Mouse (Mus musculus) monocyte, adult 5-6 weeks (primary cell): ENCODE results near the gene Rnf180. TPM values are rescaled to one million over a fixed set of nuclear protein-coding genes. Genes with fewer than 3 reads are reported as not detected.

Experiments
- ATAC-seq: fragments of 153-309, 156-312 bp; replicated peaks from 2 replicates; pipeline ENCODE4 v1.8.0; 2017; ENCODE audit warnings: mild to moderate bottlenecking; ENCODE audit not compliant: low TSS enrichment, insufficient number of reproducible peaks, severe bottlenecking, poor library complexity, low FRiP score
- total RNA-seq: library from RNA; stranded (forward); fragments of 200-1000, 200-491, 200-594 nt; gene quantifications from 3 replicates; pipeline ENCODE4 v1.2.3, GENCODE M21; 2017

Rnf180 gene
- total RNA-seq, 1 experiment from 2014 or later, result not detected

- peak; percentile 70 for ATAC-seq
Observed at GRCm38 (mm10) chr13:105266746-105267145, 27.9 kb downstream of the Rnf180 start.

DNA sequence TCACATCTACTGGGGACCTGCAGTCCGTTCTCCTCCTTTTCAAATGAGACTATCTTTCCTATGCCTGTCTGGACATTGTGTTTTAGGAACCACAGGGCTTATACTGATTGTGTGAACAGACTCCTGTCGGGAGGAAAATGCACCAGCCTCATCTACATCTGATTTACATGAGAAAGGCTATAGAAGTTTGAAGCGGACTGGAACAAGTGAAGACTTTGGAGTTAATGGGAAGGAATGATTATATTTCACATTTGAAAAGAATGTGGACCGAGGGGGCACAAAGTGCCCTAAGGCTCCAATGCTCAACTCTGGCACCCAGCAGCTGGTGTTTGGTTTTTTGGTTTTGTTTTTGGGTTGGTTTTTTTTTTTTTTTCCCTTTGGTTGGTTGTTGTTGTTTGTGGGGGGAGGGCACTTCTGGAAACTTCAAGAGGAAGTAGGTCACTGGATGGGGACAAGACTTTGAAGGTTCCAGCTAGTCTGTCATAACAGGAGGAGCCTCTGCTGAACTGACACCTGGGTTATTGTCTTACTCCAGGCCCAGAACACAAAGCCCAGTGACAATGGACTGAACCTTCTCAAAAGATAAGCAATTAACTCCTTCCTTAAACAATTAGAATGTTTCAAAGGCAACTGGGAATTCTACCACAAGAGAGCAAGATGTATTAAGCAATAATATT, 37.7 kb downstream of the Rnf180 start:
- ATAC-seq, result no peak

- ATAC-seq, result no peak
Observed at GRCm38 (mm10) chr13:105250767-105251166, 43.8 kb downstream of the Rnf180 start.

DNA sequence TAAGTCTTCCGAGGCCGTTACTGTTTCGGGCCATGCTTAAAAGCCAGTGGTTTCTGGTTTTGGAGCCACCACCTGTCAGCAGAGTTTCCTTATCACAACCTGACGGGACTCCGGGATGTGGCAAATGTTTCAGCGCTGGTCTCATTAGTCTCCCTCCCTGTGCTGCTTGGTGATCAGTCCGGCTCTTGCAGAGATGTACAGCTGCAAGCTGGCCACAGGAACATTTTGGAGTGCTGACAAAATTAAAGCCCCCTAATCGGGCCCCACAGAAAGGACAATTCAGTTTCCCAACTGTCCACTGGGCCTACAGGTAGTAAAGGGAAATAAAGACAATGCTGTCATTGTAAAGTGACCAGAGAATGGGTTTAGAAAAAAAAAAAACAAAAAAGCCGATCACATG, 44.4 kb downstream of the Rnf180 start:
- no peak for ATAC-seq

- ATAC-seq, result no peak
Observed at GRCm38 (mm10) chr13:105249599-105249998, 45.0 kb downstream of the Rnf180 start.

- no peak for ATAC-seq
Observed at GRCm38 (mm10) chr13:105247691-105248090, 46.9 kb downstream of the Rnf180 start.

DNA sequence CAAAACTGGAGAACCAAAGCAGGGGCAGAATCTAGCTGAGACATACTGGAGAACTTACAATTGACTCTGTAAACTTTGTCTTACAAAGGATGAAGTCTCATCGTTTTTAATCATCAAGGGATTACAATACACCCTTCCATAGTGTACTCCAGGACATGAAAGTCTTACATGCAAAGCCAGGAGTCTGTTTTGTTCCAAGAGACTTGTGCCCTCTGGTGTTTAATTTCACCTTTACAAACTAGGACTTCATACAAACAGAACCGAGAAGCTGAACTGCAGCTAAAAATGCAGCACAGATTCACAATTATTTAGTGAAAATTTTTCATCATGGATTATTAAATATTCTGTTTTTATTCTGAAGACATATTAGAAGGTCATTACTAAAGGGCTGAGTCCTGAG, 53.8 kb downstream of the Rnf180 start:
- ATAC-seq, result no peak

GRCm38 (mm10) chr13:105227126-105227525, 67.5 kb downstream of the Rnf180 start:
- no peak for ATAC-seq

- no peak for ATAC-seq
Observed at GRCm38 (mm10) chr13:105224048-105224447, 70.6 kb downstream of the Rnf180 start.

- no peak for ATAC-seq
Observed at GRCm38 (mm10) chr13:105223147-105223546, 71.5 kb downstream of the Rnf180 start.

DNA sequence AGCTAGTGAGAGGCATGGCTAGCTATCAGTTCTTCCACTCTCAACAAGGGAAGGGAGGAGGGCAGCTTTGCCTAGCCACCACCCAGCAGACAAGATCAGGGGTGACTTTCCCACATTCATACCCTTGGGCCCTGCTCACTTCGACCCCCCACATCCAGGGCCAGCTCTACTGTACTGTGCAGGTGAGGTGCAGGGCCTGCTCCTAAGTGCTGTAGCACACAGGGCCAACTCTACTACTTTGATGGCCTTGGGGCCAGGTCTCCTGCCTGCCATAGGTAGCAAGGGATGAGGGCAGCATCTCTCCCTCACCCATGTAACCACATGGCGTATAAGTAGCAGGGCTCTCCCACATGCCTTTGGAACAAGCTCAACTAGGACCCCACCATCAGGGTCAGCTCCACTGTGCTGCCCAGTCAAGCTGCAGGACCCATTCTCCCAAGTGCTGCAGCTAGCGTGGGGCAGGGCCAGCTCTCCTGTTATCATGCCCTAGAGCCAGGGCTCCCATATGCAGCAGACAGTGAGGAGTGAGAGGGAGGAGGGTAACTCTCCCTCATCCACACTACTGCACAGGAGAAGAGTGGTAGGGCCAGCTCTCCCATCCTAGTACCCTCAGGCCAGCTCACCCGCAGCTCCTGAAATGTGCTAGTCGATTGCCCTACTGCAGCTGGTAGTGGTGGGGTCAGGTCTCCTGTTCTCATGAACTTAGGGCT, 72.4 kb downstream of the Rnf180 start:
- 0 out of 2 replicates have a peak, but pooled peaks have one; percentile 31 for ATAC-seq

GRCm38 (mm10) chr13:105210746-105211145, 83.9 kb downstream of the Rnf180 start:
- ATAC-seq, result no peak

DNA sequence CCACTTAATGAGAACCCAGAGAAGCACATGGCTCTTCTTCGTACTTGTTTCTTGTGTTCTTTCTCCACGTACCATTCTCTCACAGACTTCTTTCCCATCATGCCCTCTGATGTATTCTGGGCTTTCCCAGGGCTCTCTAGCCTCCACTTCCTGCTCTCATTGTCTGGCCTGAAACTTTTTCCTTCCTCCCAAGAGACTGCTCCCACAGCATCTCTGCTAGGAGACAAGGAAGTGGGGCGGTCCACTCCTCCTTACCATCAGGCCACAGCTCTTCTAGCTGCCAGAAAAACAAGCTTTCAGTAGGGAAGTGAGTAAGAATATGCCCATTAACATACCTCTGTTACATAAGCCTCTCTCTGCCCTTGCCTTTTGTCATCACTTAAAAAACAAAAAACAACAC, 90.8 kb downstream of the Rnf180 start:
- no peak for ATAC-seq

- no peak for ATAC-seq
Observed at GRCm38 (mm10) chr13:105198658-105199057, 96.0 kb downstream of the Rnf180 start.

- no peak for ATAC-seq
Observed at GRCm38 (mm10) chr13:105198028-105198427, 96.6 kb downstream of the Rnf180 start.

GRCm38 (mm10) chr13:105193583-105193982, 101.0 kb downstream of the Rnf180 start:
- no peak for ATAC-seq

GRCm38 (mm10) chr13:105188730-105189129, 105.9 kb downstream of the Rnf180 start:
- ATAC-seq, result no peak

GRCm38 (mm10) chr13:105180781-105181180, 113.8 kb downstream of the Rnf180 start:
- ATAC-seq, result no peak

- ATAC-seq, result no peak
Observed at GRCm38 (mm10) chr13:105165441-105165840, 129.2 kb downstream of the Rnf180 start.

DNA sequence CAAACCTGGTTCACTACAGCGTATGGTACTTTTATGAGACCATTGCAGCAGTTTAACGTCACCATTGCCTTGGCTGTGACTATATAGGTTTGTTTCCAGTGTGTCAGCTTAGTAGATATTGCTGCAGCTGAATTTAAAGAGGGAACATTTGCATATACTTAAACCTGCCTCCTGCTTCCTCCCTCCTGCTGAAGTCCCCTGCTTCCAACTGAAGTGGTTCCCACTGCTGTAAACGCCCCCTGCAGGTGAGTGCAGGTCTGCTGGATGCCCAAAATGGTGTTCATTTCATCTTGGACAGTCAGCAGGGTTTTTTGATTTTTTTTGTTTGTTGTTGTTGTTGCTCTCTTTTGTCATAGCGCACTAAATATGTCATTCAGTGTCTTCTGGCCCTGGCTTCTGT, 140.7 kb downstream of the Rnf180 start:
- no peak for ATAC-seq
